Mouse (Mus musculus) gastrocnemius, postnatal 36 days (tissue): Measurements from ENCODE around the gene Ccdc142. TPM values are rescaled to one million over a fixed set of nuclear protein-coding genes. Genes with fewer than 3 reads are reported as not detected.

ENCODE experiments used
- DNase-seq, 2 experiments: peaks; one replicate each; pipeline ENCODE4 v3.0.0; 2022
- intact Hi-C: fragments of 180-260 bp; cut with DNase I; formaldehyde crosslinking; loops from one replicate; pipeline ENCODE4 v1.15.1; 2025
- total RNA-seq, 2 experiments: library from RNA; stranded (reverse); gene quantifications; 2 replicates each; pipeline ENCODE4 v1.2.3; 2021

The Ccdc142 gene
- total RNA-seq, 2 experiments from 2014 or later: 1.2 to 3.1 TPM

DNA sequence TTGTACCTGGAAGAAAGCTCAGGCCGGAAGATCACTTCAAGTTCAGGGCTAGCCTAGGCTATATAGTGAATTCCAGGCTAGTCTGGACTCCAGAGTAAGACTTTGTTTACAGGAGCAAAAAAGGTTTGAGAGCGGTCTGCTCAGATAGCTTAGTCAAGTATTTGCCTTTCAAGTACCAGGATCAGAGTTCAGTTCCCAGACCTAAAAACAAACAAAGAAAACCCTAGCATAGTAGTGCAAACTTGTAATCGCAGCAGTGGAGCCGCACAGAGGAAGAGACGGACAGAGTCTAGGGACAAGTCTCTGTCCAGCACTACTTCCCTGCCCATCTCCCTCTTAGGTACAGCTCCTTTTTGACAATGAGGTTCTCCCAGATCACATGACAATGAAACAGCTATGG is 21.2 kb upstream of the Ccdc142 start:
- no peak for DNase-seq
- intact Hi-C loops: no loop called here

- no peak for DNase-seq
- intact Hi-C loops: no loop called here
These were observed 17.9 kb upstream of the Ccdc142 start for GRCm38 (mm10) chr6:83083497-83083896.

- no peak for DNase-seq
- intact Hi-C loops: no loop called here
These were observed 16.9 kb upstream of the Ccdc142 start for GRCm38 (mm10) chr6:83084477-83084876.

DNA sequence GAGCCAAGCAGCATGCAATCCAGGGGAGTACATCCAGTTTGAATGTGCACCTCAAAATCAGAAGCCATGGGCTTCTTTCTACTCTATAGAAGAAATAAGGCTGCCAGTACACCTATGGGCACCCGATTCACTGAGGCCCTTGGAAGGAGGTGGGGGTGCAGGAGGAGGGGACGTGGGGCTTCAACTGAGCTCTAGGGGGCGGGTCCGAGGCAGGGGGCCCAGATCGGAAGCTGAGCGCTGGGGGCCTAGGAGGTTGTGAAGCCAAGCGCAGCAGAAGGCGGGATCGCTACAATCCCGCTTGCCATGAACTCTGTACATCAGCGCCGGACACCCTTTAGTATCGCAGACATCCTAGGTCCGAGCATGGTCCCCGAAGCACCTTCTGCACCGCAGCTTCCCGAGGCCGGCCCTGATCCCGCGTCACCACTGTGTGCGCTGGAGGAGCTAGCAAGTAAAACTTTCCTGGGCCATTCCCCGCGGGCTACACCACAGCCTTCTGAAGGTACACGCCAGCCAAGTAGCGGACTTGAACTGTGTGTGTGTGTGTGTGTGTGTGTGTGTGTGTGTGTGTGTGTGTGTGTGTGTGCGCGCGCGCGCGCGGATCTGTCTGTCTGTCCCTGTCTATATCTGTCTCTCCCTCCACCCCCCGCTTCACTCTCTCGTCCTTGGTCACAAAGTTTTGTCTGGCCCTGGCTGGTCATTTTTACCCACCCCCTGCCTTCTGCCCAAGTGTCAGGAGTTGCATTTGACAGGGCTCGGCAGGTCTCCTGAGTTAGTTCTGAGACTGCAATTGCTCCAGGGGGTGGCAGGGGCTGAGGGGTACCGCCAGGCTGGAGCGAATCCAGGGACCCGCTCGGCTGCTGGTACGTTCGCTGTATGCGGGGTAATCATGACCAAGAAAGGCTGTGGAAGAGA is 15.0 kb upstream of the Ccdc142 start, which contains the start of gene Lbx2:
TSS of gene Lbx2 (plus strand) at position 247 of the 915 bp plus-strand sequence.
- DNase-seq: no peak
- intact Hi-C loops: no loop called here

DNA sequence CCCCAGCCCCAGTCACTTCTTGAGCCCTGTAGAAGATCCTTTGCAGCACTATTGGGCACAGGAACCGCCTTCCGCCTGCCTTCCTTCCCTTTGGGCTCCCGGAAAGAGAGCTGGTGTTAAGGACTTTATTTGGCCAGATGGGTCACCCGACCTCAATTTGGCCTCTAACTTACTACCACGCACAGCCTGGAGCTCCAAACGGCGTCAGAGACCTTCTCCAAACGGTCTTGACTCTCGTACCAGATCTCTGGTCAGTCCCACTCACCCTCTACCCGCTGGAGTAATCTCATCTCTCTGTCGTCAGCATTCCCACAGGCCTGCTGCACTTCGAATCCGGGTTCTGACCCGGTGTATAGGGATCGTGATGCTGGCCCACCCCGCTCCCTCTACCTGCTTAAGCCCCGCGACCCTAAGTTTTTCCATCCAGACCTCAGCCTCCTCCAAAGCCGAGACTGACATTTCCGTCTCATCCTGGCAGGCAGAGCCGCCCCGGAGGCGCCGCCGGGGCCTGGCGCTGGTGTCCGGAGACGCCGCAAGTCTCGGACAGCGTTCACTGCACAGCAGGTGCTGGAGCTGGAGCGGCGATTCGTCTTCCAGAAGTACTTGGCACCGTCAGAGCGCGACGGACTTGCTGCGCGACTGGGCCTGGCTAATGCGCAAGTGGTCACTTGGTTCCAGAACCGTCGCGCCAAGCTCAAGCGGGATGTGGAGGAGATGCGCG is 14.0 kb upstream of the Ccdc142 start:
- DNase-seq: peak in 1 of 2 experiments; percentile 39

DNA sequence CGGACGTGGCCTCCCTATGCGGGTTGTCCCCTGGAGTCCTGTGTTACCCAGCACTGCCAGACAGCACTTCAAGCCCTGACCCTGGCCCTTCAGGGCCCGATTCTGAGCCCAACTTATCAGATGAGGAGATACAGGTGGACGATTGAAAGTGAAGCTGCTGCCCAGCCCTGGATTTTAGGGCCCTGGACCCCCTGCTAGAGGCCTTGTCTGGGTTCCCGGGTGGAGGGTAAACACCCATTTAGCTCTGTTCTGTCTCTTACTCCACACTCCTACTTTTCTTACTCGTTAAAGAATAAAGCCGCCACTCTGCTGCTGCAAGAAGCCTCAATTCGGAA is 13.5 kb upstream of the Ccdc142 start:
- intact Hi-C loops: no loop called here
- no peak for DNase-seq

More for the DNA sequence above, 14.0 kb upstream of the Ccdc142 start:
- intact Hi-C loops: no loop called here

DNA sequence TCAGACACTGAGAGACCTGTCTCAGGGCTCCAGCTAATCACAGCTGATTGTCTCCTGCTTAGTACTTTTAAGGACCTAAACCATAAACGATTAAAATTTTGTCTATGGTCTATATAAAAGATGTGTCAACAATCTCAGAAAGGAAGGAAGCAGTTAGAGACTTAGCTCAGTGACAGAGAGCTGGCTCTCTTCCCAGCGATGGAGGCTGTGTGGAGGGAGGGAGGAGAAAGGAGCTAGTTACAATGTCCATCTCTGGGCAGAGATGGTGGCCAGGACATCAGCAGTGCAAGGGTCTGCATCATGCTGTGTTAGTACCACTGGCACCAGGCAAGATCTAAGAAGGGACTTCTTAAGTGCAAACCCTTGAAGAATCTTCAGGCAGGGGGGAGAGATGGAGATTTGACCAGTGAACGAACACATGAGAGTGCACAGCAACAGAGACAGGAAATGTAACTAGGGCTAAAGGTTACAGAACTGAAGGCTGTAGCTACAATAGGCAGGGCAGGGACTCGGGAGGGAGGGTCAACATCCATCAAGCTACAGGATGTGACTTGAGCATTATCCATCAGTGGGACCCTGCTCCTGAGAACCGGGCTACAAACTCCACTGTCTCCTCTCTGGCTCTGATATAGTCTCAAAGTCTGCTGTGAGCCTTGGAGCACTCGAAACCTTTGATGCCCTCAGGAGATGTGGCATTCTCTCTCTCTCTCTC is 8.8 kb upstream of the Ccdc142 start:
- DNase-seq: no peak
- intact Hi-C loops: no loop called here

- no peak for DNase-seq
- intact Hi-C loops: no loop called here
These were observed 5.4 kb upstream of the Ccdc142 start for GRCm38 (mm10) chr6:83095968-83096367.

GRCm38 (mm10) chr6:83098411-83098810 is 3.0 kb upstream of the Ccdc142 start:
- DNase-seq: no peak
- intact Hi-C loops: no loop called here

- DNase-seq: peak; percentile 38 to 57
- intact Hi-C loops: loop anchor here (2.0 kb wide), 1 partner anchor 105 kb away; no protein-coding TSS in a partner anchor
These were observed 521 bp downstream of the Ccdc142 start for GRCm38 (mm10) chr6:83101688-83102556.

GRCm38 (mm10) chr6:83103130-83103650 is 1.8 kb downstream of the Ccdc142 start:
- DNase-seq: no peak
- intact Hi-C loops: no loop called here

DNA sequence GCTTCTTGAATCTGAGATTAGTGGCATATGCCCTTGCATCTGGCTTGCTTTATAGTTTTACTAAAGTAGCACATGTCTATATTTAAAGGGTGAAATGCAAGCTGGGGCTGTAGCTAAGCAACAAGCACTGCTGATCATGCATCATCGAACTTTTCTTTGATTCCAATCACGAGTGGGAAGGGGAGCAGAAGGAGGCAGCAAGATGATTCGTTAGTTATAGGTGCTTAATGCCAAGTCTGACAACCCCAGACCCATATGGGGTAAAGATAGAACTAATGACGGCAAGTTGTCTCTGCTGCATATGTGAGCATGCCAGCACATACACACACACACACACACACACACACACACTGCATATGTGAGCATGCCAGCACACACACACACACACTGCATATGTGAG is 2.8 kb downstream of the Ccdc142 start:
- DNase-seq: no peak
- intact Hi-C loops: no loop called here

- intact Hi-C loops: no loop called here
- peak; percentile 70 to 72 for DNase-seq
These were observed 6.4 kb downstream of the Ccdc142 start for GRCm38 (mm10) chr6:83107566-83108400.

GRCm38 (mm10) chr6:83108762-83109668 is 7.6 kb downstream of the Ccdc142 start, which contains the start of gene Mrpl53:
Gene Mrpl53 (plus strand): TSS chr6:83109040.
- intact Hi-C loops: no loop called here
- DNase-seq: peak; percentile 75 to 83

GRCm38 (mm10) chr6:83111510-83112136 is 10.2 kb downstream of the Ccdc142 start:
- DNase-seq: no peak
- intact Hi-C loops: no loop called here

DNA sequence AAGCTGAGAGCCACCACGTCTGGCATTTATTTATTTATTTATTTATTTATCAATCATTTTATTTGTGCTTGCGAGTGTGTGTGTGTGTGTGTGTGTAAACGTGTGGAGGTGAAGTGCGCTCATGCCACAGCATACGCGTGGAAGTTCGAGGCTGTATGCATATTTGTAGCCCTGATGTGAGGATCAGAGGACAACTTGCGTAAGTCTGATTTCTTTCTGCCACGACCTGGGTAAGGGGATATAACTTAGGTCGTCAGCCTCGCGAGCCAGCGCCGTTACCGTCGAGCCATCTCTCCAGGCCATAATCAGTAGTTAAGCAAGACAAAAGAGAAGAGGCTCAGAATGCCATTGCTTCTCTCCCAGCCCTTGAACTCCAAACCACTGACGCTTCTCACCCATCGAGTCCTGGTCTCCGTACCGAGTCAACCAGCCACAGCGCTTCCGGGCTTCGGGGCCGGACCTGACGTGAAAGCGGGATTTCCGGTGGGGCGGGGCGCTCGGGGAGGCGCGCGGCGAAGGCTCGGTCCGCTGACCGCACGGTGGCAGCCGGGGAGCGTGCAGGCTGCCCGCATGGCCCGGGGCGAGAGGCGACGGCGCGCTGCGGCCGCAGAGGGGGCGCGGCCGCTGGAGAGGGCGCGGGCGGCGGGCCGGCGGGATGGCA is 13.7 kb downstream of the Ccdc142 start, which contains the start of gene Mogs:
TSS of gene Mogs (plus strand) at position 486 of the 661 bp plus-strand sequence.
- peak; percentile 87 to 92 for DNase-seq
- intact Hi-C loops: loop anchor here (2.0 kb wide), 1 partner anchor 46 kb away; no protein-coding TSS in a partner anchor
